Mouse (Mus musculus): ENCODE data around the gene Cd209c. TPM values are rescaled to one million over a fixed set of nuclear protein-coding genes. Genes with fewer than 3 reads are reported as not detected.

The Cd209c gene
- 0.36 and 0.52 TPM in 2 replicates for polyA plus RNA-seq (2012; rRNA removed)

DNA sequence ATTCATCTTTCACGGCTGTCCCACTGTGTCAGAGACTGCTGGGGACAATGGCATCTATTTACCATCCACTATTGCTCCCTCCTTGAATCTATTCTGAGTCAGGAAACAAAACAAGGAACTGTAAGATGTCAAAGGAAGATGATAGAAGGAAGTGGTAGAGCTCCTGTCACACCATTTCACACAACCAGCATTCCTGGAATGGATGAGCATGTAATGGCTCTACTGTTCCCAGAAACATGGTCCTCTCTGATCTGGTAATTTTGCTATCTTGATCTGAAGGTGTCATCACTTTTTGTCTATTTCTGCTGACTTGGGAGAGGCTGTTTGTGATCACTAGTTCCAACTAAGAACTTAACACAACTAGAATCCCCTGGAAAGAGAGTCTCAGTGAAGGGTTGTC, at the start of gene Cd209c:
Gene Cd209c, minus strand, starts transcription at position 101 of the 400 bp plus-strand sequence.
- no peak for DNase-seq
- TF ChIP-seq CTCF (IDR thresholded peaks at IDR 0.05; ENCODE audit: borderline replicate concordance, control insufficient read depth, extremely low read depth, insufficient read depth, low read length, poor library complexity) (no peak), POLR2A (IDR thresholded peaks at IDR 0.05; ENCODE audit: control insufficient read depth, extremely low read depth, insufficient read depth, low read length, poor library complexity) (no peak)
- Histone ChIP-seq H3K36me3 (ENCODE audit: control insufficient read depth, insufficient read depth, low read length) (no peaks in the 10 kb centered on the region), H3K4me1 (replicated peaks; ENCODE audit: control insufficient read depth, insufficient read depth, low read length) (no peaks in the 10 kb centered on the region), H3K4me3 (ENCODE audit: control insufficient read depth, insufficient read depth, low read length) (no peak within 1 kb of the TSS), H3K27ac (ENCODE audit: control insufficient read depth, insufficient read depth, low read length) (no peak within 1 kb of the TSS), H3K27me3 (ENCODE audit: control insufficient read depth, insufficient read depth, low read length) (no peaks in the 10 kb centered on the region)
- 63% methylated on average over 1 of the region's 1 CpGs for WGBS

DNA sequence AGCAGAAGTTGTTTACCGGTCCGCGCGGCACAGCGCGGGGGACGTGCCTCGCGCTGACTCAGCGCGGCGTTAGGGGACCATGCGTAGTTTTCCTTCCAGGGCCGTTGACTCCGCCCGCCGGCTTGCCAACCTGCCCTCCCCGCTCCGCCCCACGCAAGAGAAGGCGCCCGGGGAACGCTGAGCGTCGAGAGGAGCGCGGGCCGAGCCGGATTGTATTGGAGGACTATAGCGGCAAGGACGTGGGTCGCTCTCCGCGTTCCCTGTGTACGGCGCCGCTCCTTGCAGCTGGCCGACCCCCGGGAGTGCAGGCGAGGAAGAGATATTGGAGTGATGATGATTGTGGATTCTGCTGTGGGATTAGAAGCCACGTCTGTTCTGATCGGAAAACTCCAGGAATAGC, 39.7 kb upstream of the Cd209c start:
- TF ChIP-seq CTCF (IDR thresholded peaks at IDR 0.05; ENCODE audit: borderline replicate concordance, control insufficient read depth, extremely low read depth, insufficient read depth, low read length, poor library complexity): no peak
- no peak for TF ChIP-seq POLR2A (IDR thresholded peaks at IDR 0.05; ENCODE audit: control insufficient read depth, extremely low read depth, insufficient read depth, low read length, poor library complexity)
- H3K4me1 ChIP-seq (replicated peaks; ENCODE audit: control insufficient read depth, insufficient read depth, low read length): no peaks in the 10 kb centered on the region
- DNase-seq: no peak
- H3K36me3 ChIP-seq (ENCODE audit: control insufficient read depth, insufficient read depth, low read length): no peaks in the 10 kb centered on the region
- H3K27me3 ChIP-seq (ENCODE audit: control insufficient read depth, insufficient read depth, low read length): no peaks in the 10 kb centered on the region
- no peak overlapping the region for H3K4me3 ChIP-seq (ENCODE audit: control insufficient read depth, insufficient read depth, low read length)
- WGBS: 46% methylated on average over 42 of the region's 42 CpGs
- no peak overlapping the region for H3K27ac ChIP-seq (ENCODE audit: control insufficient read depth, insufficient read depth, low read length)

DNA sequence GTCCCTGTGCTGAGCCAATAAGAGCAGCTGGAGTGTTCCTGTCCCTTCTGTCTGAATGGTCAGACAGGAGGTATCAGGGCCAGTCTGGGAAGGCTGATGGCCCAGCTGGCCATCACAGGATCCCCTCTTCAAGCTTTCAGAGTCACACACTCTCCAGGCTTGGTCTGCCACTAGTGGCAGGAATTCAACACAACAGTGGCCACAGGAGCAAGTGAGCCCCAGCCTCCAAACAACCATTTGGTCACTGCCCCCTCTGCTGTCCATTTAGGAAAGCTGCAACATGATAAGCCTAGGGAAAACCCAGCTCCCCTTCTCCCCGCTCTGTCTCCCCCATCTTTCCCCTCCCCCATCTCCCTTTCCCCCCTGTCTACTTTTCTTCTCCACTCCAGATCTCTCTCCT, 1.5 kb upstream of the Cd209c start:
- H3K4me1 ChIP-seq (replicated peaks; ENCODE audit: control insufficient read depth, insufficient read depth, low read length): no peaks in the 10 kb centered on the region
- 42% methylated on average over 1 of the region's 1 CpGs for WGBS
- no peaks in the 10 kb centered on the region for H3K36me3 ChIP-seq (ENCODE audit: control insufficient read depth, insufficient read depth, low read length)
- DNase-seq: no peak
- H3K4me3 ChIP-seq (ENCODE audit: control insufficient read depth, insufficient read depth, low read length): no peak overlapping the region
- no peaks in the 10 kb centered on the region for H3K27me3 ChIP-seq (ENCODE audit: control insufficient read depth, insufficient read depth, low read length)
- no peak for TF ChIP-seq POLR2A (IDR thresholded peaks at IDR 0.05; ENCODE audit: control insufficient read depth, extremely low read depth, insufficient read depth, low read length, poor library complexity)
- no peak for TF ChIP-seq CTCF (IDR thresholded peaks at IDR 0.05; ENCODE audit: borderline replicate concordance, control insufficient read depth, extremely low read depth, insufficient read depth, low read length, poor library complexity)
- H3K27ac ChIP-seq (ENCODE audit: control insufficient read depth, insufficient read depth, low read length): no peak overlapping the region

DNA sequence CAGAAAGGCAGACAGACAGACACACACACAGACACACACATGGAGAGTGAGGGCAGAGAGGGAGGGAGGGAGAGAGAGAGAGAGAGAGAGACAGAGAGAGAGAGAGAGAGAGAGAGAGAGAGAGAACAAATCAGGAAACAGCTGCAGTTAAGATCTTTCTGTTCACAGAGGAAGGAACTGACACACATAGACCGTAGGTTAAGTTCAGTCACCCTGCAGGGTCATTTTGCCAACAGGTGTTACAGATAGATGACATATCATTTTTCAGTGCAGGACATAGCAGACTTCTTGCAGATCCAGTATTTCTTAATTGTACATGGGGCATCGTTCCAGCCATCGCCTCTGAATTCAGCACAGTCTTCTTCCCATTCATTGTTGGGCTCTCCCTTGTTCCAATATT, 14.5 kb downstream of the Cd209c start:
- DNase-seq: no peak
- H3K27me3 ChIP-seq (ENCODE audit: control insufficient read depth, insufficient read depth, low read length): no peaks in the 10 kb centered on the region
- no peaks in the 10 kb centered on the region for H3K36me3 ChIP-seq (ENCODE audit: control insufficient read depth, insufficient read depth, low read length)
- TF ChIP-seq CTCF (IDR thresholded peaks at IDR 0.05; ENCODE audit: borderline replicate concordance, control insufficient read depth, extremely low read depth, insufficient read depth, low read length, poor library complexity) (no peak), POLR2A (IDR thresholded peaks at IDR 0.05; ENCODE audit: control insufficient read depth, extremely low read depth, insufficient read depth, low read length, poor library complexity) (no peak)
- no peaks in the 10 kb centered on the region for H3K4me1 ChIP-seq (replicated peaks; ENCODE audit: control insufficient read depth, insufficient read depth, low read length)
- no peak overlapping the region for H3K4me3 ChIP-seq (ENCODE audit: control insufficient read depth, insufficient read depth, low read length)
- 43% methylated on average over 3 of the region's 3 CpGs for WGBS
- H3K27ac ChIP-seq (ENCODE audit: control insufficient read depth, insufficient read depth, low read length): no peak overlapping the region

DNA sequence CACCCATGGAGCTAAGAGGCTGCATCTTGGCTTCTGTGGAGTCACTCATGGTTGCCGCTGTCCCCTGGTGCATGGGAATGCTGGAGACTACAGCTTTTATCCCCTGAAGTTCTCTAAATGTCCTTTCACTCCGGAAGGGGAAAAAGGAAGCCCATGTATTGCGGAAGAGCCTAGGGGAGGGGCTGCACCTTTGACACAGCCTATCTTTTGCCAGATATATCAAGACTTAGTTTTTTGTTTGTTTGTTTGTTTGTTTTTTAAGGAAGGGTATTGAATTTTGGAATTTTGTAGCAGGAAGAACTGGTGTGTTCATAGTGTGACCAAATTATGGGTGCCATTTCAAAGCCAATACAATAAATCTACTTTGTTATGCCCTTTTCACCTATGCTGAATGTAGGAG, 27.8 kb downstream of the Cd209c start, which contains the start of gene Cd209b:
Gene Cd209b, minus strand, starts transcription at position 101 of the 400 bp plus-strand sequence.
- Histone ChIP-seq H3K4me1 (replicated peaks; ENCODE audit: control insufficient read depth, insufficient read depth, low read length) (no peaks in the 10 kb centered on the region), H3K4me3 (ENCODE audit: control insufficient read depth, insufficient read depth, low read length) (no peak within 1 kb of the TSS), H3K27me3 (ENCODE audit: control insufficient read depth, insufficient read depth, low read length) (no peaks in the 10 kb centered on the region), H3K36me3 (ENCODE audit: control insufficient read depth, insufficient read depth, low read length) (no peaks in the 10 kb centered on the region), H3K27ac (ENCODE audit: control insufficient read depth, insufficient read depth, low read length) (no peak within 1 kb of the TSS)
- no peak for DNase-seq
- no peak for TF ChIP-seq CTCF (IDR thresholded peaks at IDR 0.05; ENCODE audit: borderline replicate concordance, control insufficient read depth, extremely low read depth, insufficient read depth, low read length, poor library complexity)
- TF ChIP-seq POLR2A (IDR thresholded peaks at IDR 0.05; ENCODE audit: control insufficient read depth, extremely low read depth, insufficient read depth, low read length, poor library complexity): no peak
- WGBS: 94% methylated on average over 3 of the region's 3 CpGs

Other genes starting within 250 kb of the Cd209c start
- gene Clec4g, start 234.1 kb downstream of the Cd209c start, polyA plus RNA-seq (2012; rRNA removed): 0.09 TPM in 1 of 2 replicates, not detected in the other
- gene Cd209a, start 205.8 kb downstream of the Cd209c start, polyA plus RNA-seq (2012; rRNA removed): 0.89 and 2.2 TPM in 2 replicates
- gene Cd209e, start 100.4 kb downstream of the Cd209c start, polyA plus RNA-seq (2012; rRNA removed): 0.60 and 0.81 TPM in 2 replicates
- 3.1 and 4.3 TPM in 2 replicates for gene Cd209d, start 76.2 kb downstream of the Cd209c start, polyA plus RNA-seq (2012; rRNA removed)
- gene Cd209b, start 27.9 kb downstream of the Cd209c start, polyA plus RNA-seq (2012; rRNA removed): 0.20 and 3.4 TPM in 2 replicates
- gene Cd209f, start 151.1 kb upstream of the Cd209c start, polyA plus RNA-seq (2012; rRNA removed): 8.4 and 10.0 TPM in 2 replicates
- 5.7 and 8.9 TPM in 2 replicates for gene Cd209g, start 179.4 kb upstream of the Cd209c start, polyA plus RNA-seq (2012; rRNA removed)
- 48.3 and 64.2 TPM in 2 replicates for gene Evi5l, start 211.8 kb upstream of the Cd209c start, polyA plus RNA-seq (2012; rRNA removed)